Mouse (Mus musculus) liver, embryonic 14.5 days (tissue): ENCODE measurements at regions not wholly inside any gene's neighbourhood (a gene's known extent, or its start where the extent isn't known, plus 50 kb on each side); places are given as distances from the start of the nearest gene placed in this dataset.

Source experiments
- ATAC-seq: fragments of 200-750 bp; cut with Nextera tagmentation; 2 replicates; pipeline ENCODE4 v1.8.0; 2017; ENCODE audit warnings: moderate number of reproducible peaks, mild to moderate bottlenecking, moderate library complexity; ENCODE audit not compliant: insufficient read depth
- DNase-seq, 3 experiments: peaks; one replicate each; pipeline ENCODE4 v3.0.0-alpha.2; 2012 to 2013; ENCODE audit warnings: low read depth in 3 of 3, low spot score in 3 of 3
- H3K27ac ChIP-seq: fragments of 300-500 bp; sonication (generic); 2 replicates; pipeline ENCODE4 v1.5.1; 2014; ENCODE audit warnings: moderate library complexity, mild to moderate bottlenecking, control low read depth, inconsistent platforms
- H3K27me3 ChIP-seq: fragments of 300-500 bp; sonication (generic); 2 replicates; pipeline ENCODE4 v1.6.1; 2014; ENCODE audit warnings: mild to moderate bottlenecking, low read length, moderate library complexity; ENCODE audit not compliant: control insufficient read depth, insufficient read depth
- H3K36me3 ChIP-seq: fragments of 300-500 bp; sonication (generic); replicated peaks from 2 replicates; pipeline ENCODE4 v1.6.1; 2014; ENCODE audit warnings: low read depth; ENCODE audit not compliant: control insufficient read depth, insufficient read depth
- H3K4me1 ChIP-seq, 2 experiments: fragments of 200-500 bp in 1 of 2; fragments of 300-500 bp in 1 of 2; sonication (generic) in 1 of 2; replicated peaks; 2 replicates each; pipeline ENCODE4 v1.6.1; 2012 to 2014; ENCODE audit warnings: antibody characterized with exemption in 1 of 2, inconsistent platforms in 1 of 2, low read length in 1 of 2; ENCODE audit not compliant: control insufficient read depth in 2 of 2, insufficient read depth in 2 of 2
- H3K4me2 ChIP-seq: fragments of 300-500 bp; sonication (generic); 2 replicates; pipeline ENCODE4 v1.6.1; 2014; ENCODE audit warnings: low read depth, mild to moderate bottlenecking, control low read depth, moderate library complexity
- H3K4me3 ChIP-seq, 2 experiments: fragments of 200-500 bp in 1 of 2; fragments of 300-500 bp in 1 of 2; sonication (generic) in 1 of 2; 2 replicates each; pipeline ENCODE4 v1.5.1; 2012 to 2014; ENCODE audit warnings: low read depth in 2 of 2, low read length in 2 of 2, mild to moderate bottlenecking in 2 of 2, control low read depth in 1 of 2, inconsistent platforms in 1 of 2, moderate library complexity in 1 of 2; ENCODE audit not compliant: insufficient read depth in 1 of 2
- H3K9ac ChIP-seq: fragments of 300-500 bp; sonication (generic); replicated peaks from 2 replicates; pipeline ENCODE4 v1.6.1; 2014; ENCODE audit warnings: mild to moderate bottlenecking, control low read depth, moderate library complexity
- H3K9me3 ChIP-seq: fragments of 300-500 bp; sonication (generic); 2 replicates; pipeline ENCODE4 v1.6.1; 2016; ENCODE audit warnings: low read length, mixed read lengths; ENCODE audit not compliant: control insufficient read depth
- CTCF ChIP-seq: IDR thresholded peaks from 2 replicates; pipeline ENCODE4 v1.5.1; 2016; ENCODE audit warnings: antibody characterized with exemption, low read depth, control low read depth
- EP300 ChIP-seq: IDR thresholded peaks from 2 replicates; pipeline ENCODE4 v1.6.1; 2016; ENCODE audit warnings: antibody characterized with exemption, low read depth
- WGBS: fragments of 180-500 bp; shearing (Covaris S2); extraction: QIAGEN DNeasy Blood & Tissue Kit; methylation state at CpG from one replicate; pipeline ENCODE4 v1.1.7; 2014; ENCODE audit not compliant: insufficient replicate concordance; 5-methylcytosine and 5-hydroxymethylcytosine counted together

DNA sequence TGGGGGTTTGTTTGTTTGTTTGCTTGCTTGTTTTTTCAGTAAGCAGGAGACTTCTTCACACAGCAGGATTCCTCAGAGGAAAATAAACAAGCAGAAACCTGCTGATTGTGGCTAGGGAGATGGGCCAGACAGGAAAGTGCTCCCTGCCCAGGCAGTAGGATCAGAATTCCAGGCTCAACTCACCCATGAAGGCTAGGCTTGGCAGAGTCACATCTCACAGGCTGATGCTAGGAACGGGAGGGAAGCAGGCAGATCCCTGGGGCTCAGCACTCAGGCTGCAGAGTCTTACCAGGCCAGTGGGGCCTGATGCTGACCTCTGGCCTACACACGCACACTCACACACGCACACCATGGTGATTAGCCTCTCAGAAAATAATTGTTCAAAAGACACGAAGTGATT lies 498.5 kb downstream of the Plekhb2 start:
- no peaks in the 10 kb centered on the region for H3K36me3 ChIP-seq
- WGBS = 57% methylated on average over 4 of the region's 4 CpGs
- H3K9me3 ChIP-seq = no peaks in the 10 kb centered on the region
- no peak for DNase-seq
- H3K27ac ChIP-seq = no peak overlapping the region
- TF ChIP-seq CTCF (no peak), EP300 (no peak)
- H3K9ac ChIP-seq = no peak overlapping the region
- no peak for ATAC-seq
- no peaks in the 10 kb centered on the region for H3K4me1 ChIP-seq
- H3K4me3 ChIP-seq = no peak overlapping the region
- H3K4me2 ChIP-seq = no peak overlapping the region
- no peaks in the 10 kb centered on the region for H3K27me3 ChIP-seq

DNA sequence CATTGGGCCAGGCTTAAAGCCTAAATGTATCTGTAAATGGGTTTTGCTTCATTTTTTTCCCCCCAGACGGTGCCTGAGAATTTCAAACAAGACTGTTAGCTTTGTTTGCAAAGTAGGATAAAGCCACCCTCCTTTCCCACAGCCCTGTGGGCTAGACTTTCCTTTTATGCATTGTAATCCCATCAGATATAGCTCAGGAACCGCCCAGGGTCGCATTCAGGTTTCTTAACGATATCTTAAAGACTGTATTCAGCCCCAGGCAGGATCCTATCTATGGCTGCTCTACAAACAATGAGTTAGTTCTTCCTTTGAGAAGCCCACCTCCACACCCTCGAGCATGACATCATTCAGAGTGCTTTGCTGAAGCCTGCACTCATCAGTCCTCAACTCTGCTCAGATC lies 509.2 kb downstream of the Plekhb2 start:
- 31% methylated on average over 5 of the region's 5 CpGs for WGBS
- no peak overlapping the region for H3K9ac ChIP-seq
- TF ChIP-seq CTCF (no peak), EP300 (no peak)
- H3K27me3 ChIP-seq = no peaks in the 10 kb centered on the region
- H3K4me2 ChIP-seq = no peak overlapping the region
- H3K9me3 ChIP-seq = no peaks in the 10 kb centered on the region
- no peaks in the 10 kb centered on the region for H3K4me1 ChIP-seq
- H3K27ac ChIP-seq = no peak overlapping the region
- H3K4me3 ChIP-seq = no peak overlapping the region
- DNase-seq (no peak), ATAC-seq (no peak)
- H3K36me3 ChIP-seq = no peaks in the 10 kb centered on the region

DNA sequence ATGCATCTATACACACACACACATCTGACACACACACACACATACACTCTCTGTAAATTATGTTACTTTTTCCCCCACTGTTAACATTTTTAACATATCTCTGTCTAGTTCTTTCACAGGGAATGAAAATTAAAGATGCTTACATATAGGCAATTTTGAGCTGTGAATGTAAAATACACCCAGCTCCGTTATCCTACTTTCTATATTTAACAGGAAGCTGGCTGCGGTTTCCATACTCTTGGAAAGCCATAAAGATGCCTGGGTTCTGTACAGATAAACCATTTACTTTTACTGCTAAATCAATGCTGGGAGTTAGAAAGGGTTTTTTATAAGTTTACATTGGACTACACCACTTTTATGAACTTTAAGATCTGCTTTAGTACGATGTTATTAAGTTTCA lies 511.7 kb downstream of the Plekhb2 start:
- no peak overlapping the region for H3K27ac ChIP-seq
- DNase-seq (no peak), ATAC-seq (no peak)
- 65% methylated on average over 3 of the region's 3 CpGs for WGBS
- no peaks in the 10 kb centered on the region for H3K36me3 ChIP-seq
- H3K9ac ChIP-seq = no peak overlapping the region
- no peak overlapping the region for H3K4me2 ChIP-seq
- H3K4me1 ChIP-seq = no peaks in the 10 kb centered on the region
- no peaks in the 10 kb centered on the region for H3K9me3 ChIP-seq
- H3K4me3 ChIP-seq = no peak overlapping the region
- H3K27me3 ChIP-seq = no peaks in the 10 kb centered on the region
- no peak for TF ChIP-seq EP300
- TF ChIP-seq CTCF = no peak

DNA sequence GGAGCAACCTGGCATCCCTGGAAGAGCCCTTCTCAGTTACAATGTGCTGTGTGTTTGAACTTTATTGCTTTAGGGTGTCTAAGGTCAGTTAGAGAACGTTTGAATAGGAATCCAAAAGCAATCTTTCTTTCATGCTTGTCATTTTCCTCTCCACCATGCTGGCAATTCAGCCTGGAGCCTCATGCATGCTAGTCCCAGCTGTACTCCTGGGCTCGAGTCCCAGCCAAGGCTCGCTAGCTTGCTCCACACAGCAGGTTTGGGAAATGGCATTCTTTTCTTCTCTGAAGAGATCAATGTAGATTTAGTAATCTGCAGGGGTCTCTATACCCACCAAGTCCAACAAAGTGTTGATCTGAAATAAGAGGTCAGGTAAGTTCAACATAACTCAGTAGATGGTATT lies 513.1 kb downstream of the Plekhb2 start:
- Histone ChIP-seq H3K4me1 (no peaks in the 10 kb centered on the region), H3K9ac (no peak overlapping the region), H3K4me2 (no peak overlapping the region), H3K4me3 (no peak overlapping the region), H3K9me3 (no peaks in the 10 kb centered on the region), H3K27me3 (no peaks in the 10 kb centered on the region), H3K27ac (no peak overlapping the region), H3K36me3 (no peaks in the 10 kb centered on the region)
- WGBS = 48% methylated on average over 3 of the region's 3 CpGs
- ATAC-seq (no peak), DNase-seq (no peak)
- no peak for TF ChIP-seq CTCF
- TF ChIP-seq EP300 = no peak

DNA sequence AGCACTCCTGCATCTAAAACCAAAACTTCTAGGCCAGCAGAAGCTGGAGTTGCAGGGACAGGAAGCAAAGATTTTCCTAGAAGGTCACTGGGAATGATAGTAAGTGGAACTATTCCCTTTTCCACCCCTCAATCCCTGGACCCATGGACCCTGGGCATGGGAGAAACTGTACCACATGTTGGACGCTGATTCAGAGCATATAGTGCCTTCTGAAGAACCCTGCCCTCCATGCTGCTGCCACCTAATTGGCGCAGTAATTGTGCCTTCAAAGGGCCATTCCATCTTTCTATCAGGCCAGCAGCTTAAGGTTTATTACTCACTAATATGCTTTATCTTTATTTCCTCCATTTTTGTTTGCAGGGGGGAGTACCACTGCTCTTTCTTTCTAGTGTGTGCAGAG lies 516.8 kb downstream of the Plekhb2 start:
- no peak for ATAC-seq
- no peaks in the 10 kb centered on the region for H3K4me1 ChIP-seq
- TF ChIP-seq CTCF = no peak
- TF ChIP-seq EP300 = no peak
- H3K9ac ChIP-seq = no peak overlapping the region
- no peaks in the 10 kb centered on the region for H3K36me3 ChIP-seq
- H3K27me3 ChIP-seq = no peaks in the 10 kb centered on the region
- WGBS = 35% methylated on average over 2 of the region's 2 CpGs
- H3K9me3 ChIP-seq = no peaks in the 10 kb centered on the region
- no peak overlapping the region for H3K4me2 ChIP-seq
- H3K4me3 ChIP-seq = no peak overlapping the region
- DNase-seq = no peak
- no peak overlapping the region for H3K27ac ChIP-seq

DNA sequence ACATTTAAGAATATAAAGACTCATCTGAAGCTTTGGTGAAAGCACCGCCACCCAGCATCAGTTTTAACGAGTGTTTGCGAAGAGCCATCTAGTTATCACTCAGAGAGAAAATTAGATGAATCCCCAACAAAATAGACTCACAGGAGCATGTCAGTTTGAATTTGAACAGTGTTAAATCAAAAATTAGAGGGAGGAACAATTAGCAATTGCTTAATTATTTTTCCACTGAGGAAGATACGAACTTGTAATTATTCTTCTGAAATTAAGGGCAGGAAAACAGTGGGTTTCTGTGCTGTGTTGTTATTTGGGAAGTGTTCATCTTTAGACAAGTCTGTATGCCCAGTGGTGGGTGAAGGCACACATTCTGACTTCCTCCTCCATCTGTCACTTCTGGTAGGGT lies 523.0 kb downstream of the Plekhb2 start:
- 69% methylated on average over 4 of the region's 4 CpGs for WGBS
- Histone ChIP-seq H3K9me3 (no peaks in the 10 kb centered on the region), H3K27ac (no peak overlapping the region), H3K36me3 (no peaks in the 10 kb centered on the region), H3K4me2 (no peak overlapping the region), H3K9ac (no peak overlapping the region), H3K27me3 (no peaks in the 10 kb centered on the region), H3K4me3 (no peak overlapping the region), H3K4me1 (no peaks in the 10 kb centered on the region)
- DNase-seq (no peak), ATAC-seq (no peak)
- TF ChIP-seq EP300 (no peak), CTCF (no peak)
